Mouse (Mus musculus) megakaryocyte, embryonic 14.5 days (primary cell): ENCODE data around the gene BC117090.

ENCODE experiments used
- FLI1 ChIP-seq: IDR thresholded peaks from 2 replicates; pipeline ENCODE4 v1.6.1; 2012; ENCODE audit warnings: low read length, inconsistent platforms, mixed read lengths
- GATA1 ChIP-seq: IDR thresholded peaks from 3 replicates; pipeline ENCODE4 v1.6.1; 2012; ENCODE audit warnings: mixed read lengths, low read length, inconsistent platforms, borderline replicate concordance

DNA sequence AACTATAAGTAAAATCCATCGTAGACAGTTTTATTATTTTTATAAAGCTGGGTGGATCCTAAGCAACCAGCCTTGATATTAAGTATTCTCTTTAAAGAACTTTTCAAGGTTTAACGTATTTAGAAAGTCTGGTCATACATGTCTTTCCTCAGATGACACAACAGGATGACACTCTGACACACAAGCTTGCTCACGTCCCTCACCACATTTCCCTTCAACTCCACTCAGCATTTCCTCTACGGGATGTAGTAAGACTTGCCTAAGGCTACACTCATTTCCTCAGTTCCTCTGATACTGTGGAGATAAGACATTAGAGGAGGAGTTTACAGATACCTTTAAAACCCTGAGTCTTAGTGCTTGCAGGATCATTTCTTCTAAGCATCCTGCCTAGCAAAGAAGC lies 26.5 kb downstream of the BC117090 start:
- TF ChIP-seq FLI1 (no peak), GATA1 (no peak)
